Mouse (Mus musculus): ENCODE measurements around the gene Zfyve9.

The Zfyve9 gene

GRCm38 (mm10) chr4:108780057-108780863, at the start of gene Zfyve9:
Gene Zfyve9 (minus strand): TSS chr4:108780798.
- peak; percentile 82 for DNase-seq

GRCm38 (mm10) chr4:108826643-108827042, 46.0 kb upstream of the Zfyve9 start:
- no peak for DNase-seq

- DNase-seq, result no peak
Measured at GRCm38 (mm10) chr4:108826096-108826495, 45.5 kb upstream of the Zfyve9 start.

GRCm38 (mm10) chr4:108825677-108826076, 45.1 kb upstream of the Zfyve9 start:
- no peak for DNase-seq

- no peak for DNase-seq
Measured at GRCm38 (mm10) chr4:108811550-108811949, 31.0 kb upstream of the Zfyve9 start.

GRCm38 (mm10) chr4:108811142-108811541, 30.5 kb upstream of the Zfyve9 start:
- DNase-seq, result no peak

GRCm38 (mm10) chr4:108803535-108803934, 22.9 kb upstream of the Zfyve9 start:
- DNase-seq, result no peak

GRCm38 (mm10) chr4:108798083-108798830, 17.7 kb upstream of the Zfyve9 start:
- peak; percentile 45 for DNase-seq

GRCm38 (mm10) chr4:108796701-108797100, 16.1 kb upstream of the Zfyve9 start:
- no peak for DNase-seq

- DNase-seq, result no peak
Measured at GRCm38 (mm10) chr4:108793941-108794340, 13.3 kb upstream of the Zfyve9 start.

- DNase-seq, result no peak
Measured at GRCm38 (mm10) chr4:108790507-108790906, 9.9 kb upstream of the Zfyve9 start.

GRCm38 (mm10) chr4:108789258-108789936, 8.8 kb upstream of the Zfyve9 start:
- no peak for DNase-seq

GRCm38 (mm10) chr4:108782421-108783085, 2.0 kb upstream of the Zfyve9 start:
- peak; percentile 28 for DNase-seq

- DNase-seq, result peak; percentile 28
Measured at GRCm38 (mm10) chr4:108781596-108781995, 998 bp upstream of the Zfyve9 start.

GRCm38 (mm10) chr4:108780864-108781205, 237 bp upstream of the Zfyve9 start:
- no peak for DNase-seq

GRCm38 (mm10) chr4:108779763-108780056, 888 bp downstream of the Zfyve9 start:
- no peak for DNase-seq

GRCm38 (mm10) chr4:108768527-108768926, 12.1 kb downstream of the Zfyve9 start:
- DNase-seq, result no peak

GRCm38 (mm10) chr4:108759583-108759982, 21.0 kb downstream of the Zfyve9 start:
- no peak for DNase-seq

- no peak for DNase-seq
Measured at GRCm38 (mm10) chr4:108746160-108746873, 34.3 kb downstream of the Zfyve9 start.

GRCm38 (mm10) chr4:108731582-108731981, 49.0 kb downstream of the Zfyve9 start:
- DNase-seq, result no peak

GRCm38 (mm10) chr4:108730450-108730849, 50.1 kb downstream of the Zfyve9 start:
- no peak for DNase-seq

GRCm38 (mm10) chr4:108724102-108724501, 56.5 kb downstream of the Zfyve9 start:
- no peak for DNase-seq
